Mouse (Mus musculus) neural tube, embryonic 15.5 days (tissue): ENCODE measurements around the gene Rxfp2. TPM values are rescaled to one million over a fixed set of nuclear protein-coding genes. Genes with fewer than 3 reads are reported as not detected.

ENCODE experiments used
- ATAC-seq: fragments of 200-750 bp; cut with Nextera tagmentation; 2 replicates; pipeline ENCODE4 v1.8.0; 2017; ENCODE audit warnings: mild to moderate bottlenecking, moderate TSS enrichment, moderate library complexity; ENCODE audit not compliant: low FRiP score
- H3K27ac ChIP-seq: fragments of 300-500 bp; sonication (generic); replicated peaks from 2 replicates; pipeline ENCODE4 v1.5.1; 2015; ENCODE audit warnings: mild to moderate bottlenecking, inconsistent platforms
- H3K27me3 ChIP-seq: fragments of 300-500 bp; sonication (generic); replicated peaks from 2 replicates; pipeline ENCODE4 v1.6.1; 2015; ENCODE audit warnings: inconsistent platforms
- H3K36me3 ChIP-seq: fragments of 300-500 bp; sonication (generic); 2 replicates; pipeline ENCODE4 v1.6.1; 2015; ENCODE audit warnings: inconsistent platforms
- H3K4me1 ChIP-seq: fragments of 300-500 bp; sonication (generic); 2 replicates; pipeline ENCODE4 v1.6.1; 2015; ENCODE audit warnings: inconsistent platforms
- H3K4me2 ChIP-seq: fragments of 300-500 bp; sonication (generic); 2 replicates; pipeline ENCODE4 v1.6.1; 2015; ENCODE audit warnings: inconsistent platforms, mild to moderate bottlenecking, moderate library complexity
- H3K4me3 ChIP-seq: fragments of 300-500 bp; sonication (generic); replicated peaks from 2 replicates; pipeline ENCODE4 v1.5.1; 2015; ENCODE audit warnings: mild to moderate bottlenecking, inconsistent platforms
- H3K9ac ChIP-seq: fragments of 300-500 bp; sonication (generic); replicated peaks from 2 replicates; pipeline ENCODE4 v1.6.1; 2015; ENCODE audit warnings: mild to moderate bottlenecking, inconsistent platforms
- H3K9me3 ChIP-seq: fragments of 300-500 bp; sonication (generic); replicated peaks from 2 replicates; pipeline ENCODE4 v1.6.1; 2016; ENCODE audit warnings: inconsistent platforms
- WGBS: fragments of 180-500 bp; shearing (Covaris S2); methylation state at CpG from one replicate; pipeline ENCODE4 v1.1.7; 2015; ENCODE audit warnings: mixed read lengths; 5-methylcytosine and 5-hydroxymethylcytosine counted together
- polyA plus RNA-seq: library from polyadenylated mRNA; unstranded; fragments of >200 nt; fragmentation: Nextera tagmentation; extraction: Ambion mirVana; gene quantifications from 2 replicates; pipeline ENCODE4 v1.2.1, GENCODE M21; 2015

The Rxfp2 gene
- polyA plus RNA-seq, 1 experiment from 2014 or later: 0.69 TPM

GRCm38 (mm10) chr5:150044533-150044932 lies 26.1 kb downstream of the Rxfp2 start:
- WGBS: 75% methylated on average over 2 of the region's 2 CpGs
- no peak overlapping the region for H3K9ac ChIP-seq

GRCm38 (mm10) chr5:150046438-150046837 lies 28.0 kb downstream of the Rxfp2 start:
- no peaks in the 10 kb centered on the region for H3K36me3 ChIP-seq
- no peak overlapping the region for H3K4me2 ChIP-seq
- H3K9me3 ChIP-seq: no peaks in the 10 kb centered on the region
- peaks cover 3% of the 10 kb centered on the region; the same call in 1 of the 2 replicates for H3K4me1 ChIP-seq
- H3K27ac ChIP-seq: no peak overlapping the region
- ATAC-seq: no peak
- H3K9ac ChIP-seq: no peak overlapping the region
- 80% methylated on average over 15 of the region's 15 CpGs for WGBS
- H3K4me3 ChIP-seq: no peak overlapping the region
- no peaks in the 10 kb centered on the region for H3K27me3 ChIP-seq

More at GRCm38 (mm10) chr5:150044533-150044932, 26.1 kb downstream of the Rxfp2 start:
- Histone ChIP-seq H3K4me3 (no peak overlapping the region), H3K27me3 (no peaks in the 10 kb centered on the region), H3K9me3 (no peaks in the 10 kb centered on the region), H3K27ac (no peak overlapping the region), H3K4me2 (no peak overlapping the region), H3K36me3 (no peaks in the 10 kb centered on the region), H3K4me1 (peaks cover 3% of the 10 kb centered on the region; the same call in 1 of the 2 replicates)
- no peak for ATAC-seq

GRCm38 (mm10) chr5:150049946-150050345 lies 31.5 kb downstream of the Rxfp2 start:
- Histone ChIP-seq H3K4me1 (peaks cover 3% of the 10 kb centered on the region; the same call in 1 of the 2 replicates), H3K27ac (no peak overlapping the region), H3K9ac (no peak overlapping the region), H3K36me3 (no peaks in the 10 kb centered on the region), H3K27me3 (no peaks in the 10 kb centered on the region), H3K9me3 (no peaks in the 10 kb centered on the region), H3K4me3 (no peak overlapping the region), H3K4me2 (no peak overlapping the region)
- 61% methylated on average over 7 of the region's 7 CpGs for WGBS
- no peak for ATAC-seq

- Histone ChIP-seq H3K4me2 (no peak overlapping the region), H3K4me1 (no peaks in the 10 kb centered on the region), H3K27me3 (no peaks in the 10 kb centered on the region), H3K36me3 (no peaks in the 10 kb centered on the region), H3K4me3 (no peak overlapping the region), H3K27ac (no peak overlapping the region), H3K9me3 (no peaks in the 10 kb centered on the region), H3K9ac (no peak overlapping the region)
- no peak for ATAC-seq
- WGBS: 54% methylated on average over 5 of the region's 5 CpGs
Measured at GRCm38 (mm10) chr5:150051828-150052227, 33.4 kb downstream of the Rxfp2 start.

- H3K4me1 ChIP-seq: no peaks in the 10 kb centered on the region
- H3K27ac ChIP-seq: no peak overlapping the region
- no peaks in the 10 kb centered on the region for H3K27me3 ChIP-seq
- H3K4me3 ChIP-seq: no peak overlapping the region
- H3K36me3 ChIP-seq: no peaks in the 10 kb centered on the region
- 91% methylated on average over 4 of the region's 4 CpGs for WGBS
- H3K4me2 ChIP-seq: no peak overlapping the region
- no peak for ATAC-seq
- H3K9me3 ChIP-seq: no peaks in the 10 kb centered on the region
- H3K9ac ChIP-seq: no peak overlapping the region
Measured at GRCm38 (mm10) chr5:150053294-150053693, 34.8 kb downstream of the Rxfp2 start.

GRCm38 (mm10) chr5:150053956-150054355 lies 35.5 kb downstream of the Rxfp2 start:
- H3K27me3 ChIP-seq: no peaks in the 10 kb centered on the region
- no peak overlapping the region for H3K4me2 ChIP-seq
- no peak overlapping the region for H3K27ac ChIP-seq
- no peak for ATAC-seq
- no peak overlapping the region for H3K4me3 ChIP-seq
- H3K9me3 ChIP-seq: no peaks in the 10 kb centered on the region
- 89% methylated on average over 7 of the region's 7 CpGs for WGBS
- H3K4me1 ChIP-seq: no peaks in the 10 kb centered on the region
- no peaks in the 10 kb centered on the region for H3K36me3 ChIP-seq
- no peak overlapping the region for H3K9ac ChIP-seq

GRCm38 (mm10) chr5:150055322-150055721 lies 36.8 kb downstream of the Rxfp2 start:
- Histone ChIP-seq H3K4me2 (no peak overlapping the region), H3K27ac (no peak overlapping the region), H3K36me3 (no peaks in the 10 kb centered on the region), H3K4me3 (no peak overlapping the region), H3K27me3 (no peaks in the 10 kb centered on the region), H3K9me3 (no peaks in the 10 kb centered on the region), H3K4me1 (no peaks in the 10 kb centered on the region), H3K9ac (no peak overlapping the region)
- ATAC-seq: no peak
- 97% methylated on average over 1 of the region's 1 CpGs for WGBS

- WGBS: 51% methylated on average over 5 of the region's 5 CpGs
- no peak for ATAC-seq
- no peak overlapping the region for H3K4me2 ChIP-seq
Measured at GRCm38 (mm10) chr5:150056056-150056455, 37.6 kb downstream of the Rxfp2 start.

GRCm38 (mm10) chr5:150058845-150059244 lies 40.4 kb downstream of the Rxfp2 start:
- no peak overlapping the region for H3K27ac ChIP-seq
- no peak overlapping the region for H3K4me3 ChIP-seq
- no peaks in the 10 kb centered on the region for H3K36me3 ChIP-seq
- H3K4me2 ChIP-seq: no peak overlapping the region
- no peaks in the 10 kb centered on the region for H3K4me1 ChIP-seq
- ATAC-seq: no peak
- 82% methylated on average over 5 of the region's 5 CpGs for WGBS
- no peaks in the 10 kb centered on the region for H3K27me3 ChIP-seq
- no peaks in the 10 kb centered on the region for H3K9me3 ChIP-seq
- H3K9ac ChIP-seq: no peak overlapping the region

More at GRCm38 (mm10) chr5:150056056-150056455, 37.6 kb downstream of the Rxfp2 start:
- Histone ChIP-seq H3K27ac (no peak overlapping the region), H3K9ac (no peak overlapping the region), H3K4me1 (no peaks in the 10 kb centered on the region), H3K36me3 (no peaks in the 10 kb centered on the region), H3K27me3 (no peaks in the 10 kb centered on the region), H3K9me3 (no peaks in the 10 kb centered on the region), H3K4me3 (no peak overlapping the region)

- Histone ChIP-seq H3K36me3 (no peaks in the 10 kb centered on the region), H3K4me2 (no peak overlapping the region), H3K9me3 (no peaks in the 10 kb centered on the region), H3K4me1 (0 out of 2 replicates have a peak, but pooled peaks cover 3% of the 10 kb centered on the region), H3K27ac (no peak overlapping the region), H3K4me3 (no peak overlapping the region), H3K9ac (no peak overlapping the region), H3K27me3 (no peaks in the 10 kb centered on the region)
- no peak for ATAC-seq
- 96% methylated on average over 9 of the region's 9 CpGs for WGBS
Measured at GRCm38 (mm10) chr5:150059466-150059865, 41.0 kb downstream of the Rxfp2 start.

- ATAC-seq: no peak
- no peaks in the 10 kb centered on the region for H3K27me3 ChIP-seq
- H3K9me3 ChIP-seq: no peaks in the 10 kb centered on the region
- 87% methylated on average over 9 of the region's 9 CpGs for WGBS
- no peak overlapping the region for H3K4me2 ChIP-seq
- 0 out of 2 replicates have a peak, but pooled peaks cover 5% of the 10 kb centered on the region for H3K4me1 ChIP-seq
- H3K27ac ChIP-seq: no peak overlapping the region
- no peaks in the 10 kb centered on the region for H3K36me3 ChIP-seq
- no peak overlapping the region for H3K4me3 ChIP-seq
- H3K9ac ChIP-seq: no peak overlapping the region
Measured at GRCm38 (mm10) chr5:150061086-150061485, 42.6 kb downstream of the Rxfp2 start.

GRCm38 (mm10) chr5:150064286-150064685 lies 45.8 kb downstream of the Rxfp2 start:
- no peak overlapping the region for H3K4me3 ChIP-seq
- H3K4me1 ChIP-seq: 0 out of 2 replicates have a peak, but pooled peaks cover 5% of the 10 kb centered on the region
- H3K4me2 ChIP-seq: no peak overlapping the region
- WGBS: 49% methylated on average over 10 of the region's 10 CpGs
- H3K27me3 ChIP-seq: no peaks in the 10 kb centered on the region
- no peak for ATAC-seq
- H3K27ac ChIP-seq: no peak overlapping the region
- H3K9ac ChIP-seq: no peak overlapping the region
- H3K9me3 ChIP-seq: no peaks in the 10 kb centered on the region
- no peaks in the 10 kb centered on the region for H3K36me3 ChIP-seq
